Mouse (Mus musculus): Measurements from ENCODE around the gene Smg1. TPM values are rescaled to one million over a fixed set of nuclear protein-coding genes. Genes with fewer than 3 reads are reported as not detected.

Smg1 gene
- polyA plus RNA-seq, 1 experiment from 2014 or later: 30.3 TPM

DNA sequence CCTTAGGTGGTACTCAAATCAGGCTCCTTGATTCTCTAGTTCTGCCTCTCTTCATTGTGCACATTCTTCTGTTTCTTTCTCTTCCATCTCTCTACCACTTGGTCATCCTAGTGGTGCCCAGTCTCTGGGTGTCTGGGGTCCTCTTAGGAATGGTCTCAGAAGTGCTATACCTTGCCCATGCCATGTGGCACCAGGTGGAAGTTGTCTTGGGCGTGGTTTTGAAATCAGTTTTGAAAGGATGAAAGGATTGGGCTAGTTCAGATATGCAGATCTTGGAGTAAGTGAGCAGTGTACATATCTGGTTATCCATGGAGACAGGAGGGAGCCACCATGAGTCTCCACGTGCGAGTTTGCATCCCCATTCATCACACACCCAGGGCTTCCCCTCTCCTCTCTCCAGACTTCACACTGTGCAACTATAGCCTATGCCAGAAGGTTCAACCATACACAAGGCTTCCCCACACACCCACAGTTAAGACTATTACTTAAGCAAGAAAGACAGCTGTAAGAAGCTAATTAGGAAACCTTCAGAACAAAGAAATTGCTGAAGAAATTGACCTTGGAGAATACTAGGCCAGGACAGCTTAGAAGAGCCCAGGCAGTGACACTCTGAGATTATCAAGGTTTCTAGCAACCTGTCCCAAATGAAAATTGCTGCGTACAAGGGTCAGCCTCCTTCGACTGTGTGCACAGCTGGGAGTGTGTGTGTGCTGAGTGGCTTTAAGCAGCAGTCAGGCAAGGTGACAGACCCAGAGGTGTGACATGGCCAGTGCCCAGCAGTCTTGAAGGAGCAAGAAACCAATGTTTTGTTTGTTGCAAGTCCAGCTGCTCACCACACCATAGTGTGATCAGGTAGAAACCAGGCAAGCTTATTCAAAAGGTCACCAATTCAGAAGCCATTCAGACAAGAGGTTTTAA is 139.7 kb downstream of the Smg1 start:
- H3K36me3 ChIP-seq (ENCODE audit: control insufficient read depth, insufficient read depth, low read length): peaks cover 23% of the 10 kb centered on the region
- H3K27ac ChIP-seq (ENCODE audit: low read depth, low read length): 0 out of 2 replicates have a peak overlapping the region, but pooled peaks have one; percentile 6

GRCm38 (mm10) chr7:118102678-118103461 is 140.6 kb downstream of the Smg1 start:
- DNase-seq (ENCODE audit: low spot score) (peak; percentile 21), ATAC-seq (ENCODE audit: low FRiP score) (peak; percentile 48)
- Histone ChIP-seq H3K27ac (ENCODE audit: low read depth, low read length) (no peak overlapping the region), H3K4me1 (replicated peaks; ENCODE audit: control insufficient read depth, insufficient read depth, low read length) (no peaks in the 10 kb centered on the region), H3K36me3 (ENCODE audit: control insufficient read depth, insufficient read depth, low read length) (peaks cover 15% of the 10 kb centered on the region; the same call in 1 of the 2 replicates), H3K27me3 (ENCODE audit: control insufficient read depth, insufficient read depth, low read length) (no peaks in the 10 kb centered on the region), H3K4me2 (replicated peaks; ENCODE audit: low read depth, low read length) (no peak overlapping the region), H3K9ac (ENCODE audit: low read depth, low read length) (no peak overlapping the region), H3K4me3 (ENCODE audit: low read depth, low read length) (no peak overlapping the region), H3K9me3 (ENCODE audit: control insufficient read depth, low read length) (no peaks in the 10 kb centered on the region)
- 37% methylated on average over 4 of the region's 4 CpGs for WGBS

More for the DNA sequence above, 139.7 kb downstream of the Smg1 start:
- no peak overlapping the region for H3K4me3 ChIP-seq (ENCODE audit: low read depth, low read length)
- H3K9me3 ChIP-seq (ENCODE audit: control insufficient read depth, low read length): no peaks in the 10 kb centered on the region
- DNase-seq (ENCODE audit: low spot score): peak; percentile 20
- WGBS: 48% methylated on average over 5 of the region's 5 CpGs
- peak; percentile 31 for ATAC-seq (ENCODE audit: low FRiP score)
- H3K4me1 ChIP-seq (replicated peaks; ENCODE audit: control insufficient read depth, insufficient read depth, low read length): no peaks in the 10 kb centered on the region
- H3K27me3 ChIP-seq (ENCODE audit: control insufficient read depth, insufficient read depth, low read length): no peaks in the 10 kb centered on the region
- H3K4me2 ChIP-seq (replicated peaks; ENCODE audit: low read depth, low read length): no peak overlapping the region
- H3K9ac ChIP-seq (ENCODE audit: low read depth, low read length): no peak overlapping the region

DNA sequence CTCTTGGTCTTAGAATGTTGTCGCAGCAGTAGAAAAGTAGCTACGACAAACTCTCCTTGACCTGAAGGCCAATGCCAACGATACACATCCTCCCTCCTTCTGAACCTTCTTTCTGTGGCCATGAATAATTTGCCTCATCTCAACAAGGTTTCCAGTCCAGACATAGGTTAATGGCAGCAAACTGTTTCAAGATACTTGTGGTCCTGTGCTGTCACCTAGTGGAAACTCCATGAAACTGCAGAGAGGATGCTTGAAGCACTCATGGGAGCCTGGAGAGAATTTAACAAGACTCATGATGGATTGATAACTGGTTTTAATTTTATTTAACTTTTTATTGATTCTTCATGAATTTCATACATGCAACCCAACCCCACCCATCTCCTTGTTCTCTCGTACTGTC is 141.2 kb downstream of the Smg1 start:
- peak; percentile 72 for DNase-seq (ENCODE audit: low spot score)
- WGBS: 54% methylated on average over 4 of the region's 4 CpGs
- Histone ChIP-seq H3K9me3 (ENCODE audit: control insufficient read depth, low read length) (no peaks in the 10 kb centered on the region), H3K4me2 (replicated peaks; ENCODE audit: low read depth, low read length) (no peak overlapping the region), H3K36me3 (ENCODE audit: control insufficient read depth, insufficient read depth, low read length) (peaks cover 10% of the 10 kb centered on the region; the same call in 1 of the 2 replicates), H3K9ac (ENCODE audit: low read depth, low read length) (no peak overlapping the region), H3K4me1 (replicated peaks; ENCODE audit: control insufficient read depth, insufficient read depth, low read length) (no peaks in the 10 kb centered on the region), H3K27me3 (ENCODE audit: control insufficient read depth, insufficient read depth, low read length) (no peaks in the 10 kb centered on the region), H3K4me3 (ENCODE audit: low read depth, low read length) (no peak overlapping the region), H3K27ac (ENCODE audit: low read depth, low read length) (no peak overlapping the region)
- ATAC-seq (ENCODE audit: low FRiP score): peak; percentile 13; the same call in 1 of the 2 replicates

DNA sequence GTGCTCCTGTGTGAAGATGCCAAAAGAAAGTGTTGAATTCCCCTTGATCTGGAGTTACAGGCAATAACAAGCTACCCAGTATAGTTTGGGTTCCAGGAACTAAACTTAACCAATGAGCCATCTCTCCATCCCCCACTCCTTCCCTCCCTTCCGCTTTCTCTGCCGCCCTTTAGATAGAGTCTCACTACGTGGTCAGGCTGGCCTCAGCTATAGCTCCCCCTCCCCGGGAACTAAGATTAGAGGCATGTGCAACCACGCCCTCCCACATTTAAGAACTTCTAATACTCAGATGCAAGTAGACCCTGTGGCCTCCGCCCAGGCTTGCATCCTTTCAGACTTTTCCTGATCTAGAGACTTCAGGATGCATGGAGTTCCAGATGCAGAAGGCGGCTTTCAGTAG is 145.9 kb downstream of the Smg1 start:
- H3K27ac ChIP-seq (ENCODE audit: low read depth, low read length): no peak overlapping the region
- no peaks in the 10 kb centered on the region for H3K4me1 ChIP-seq (replicated peaks; ENCODE audit: control insufficient read depth, insufficient read depth, low read length)
- H3K9ac ChIP-seq (ENCODE audit: low read depth, low read length): no peak overlapping the region
- 73% methylated on average over 7 of the region's 7 CpGs for WGBS
- DNase-seq (ENCODE audit: low spot score): no peak
- no peak overlapping the region for H3K4me2 ChIP-seq (replicated peaks; ENCODE audit: low read depth, low read length)
- no peak for ATAC-seq (ENCODE audit: low FRiP score)
- no peaks in the 10 kb centered on the region for H3K9me3 ChIP-seq (ENCODE audit: control insufficient read depth, low read length)
- no peaks in the 10 kb centered on the region for H3K36me3 ChIP-seq (ENCODE audit: control insufficient read depth, insufficient read depth, low read length)
- H3K27me3 ChIP-seq (ENCODE audit: control insufficient read depth, insufficient read depth, low read length): no peaks in the 10 kb centered on the region
- H3K4me3 ChIP-seq (ENCODE audit: low read depth, low read length): no peak overlapping the region

Other genes with a start within 250 kb of the Smg1 start
- gene Rps15a, start 127.5 kb downstream of the Smg1 start, polyA plus RNA-seq (2014; fragmentation: Nextera tagmentation; extraction: Ambion mirVana): 611 and 623 TPM in 2 replicates
- 435 and 453 TPM in 2 replicates for gene Arl6ip1, start 114.0 kb downstream of the Smg1 start, polyA plus RNA-seq (2014; fragmentation: Nextera tagmentation; extraction: Ambion mirVana)
- 3.1 and 4.1 TPM in 2 replicates for gene Syt17, start 204.6 kb upstream of the Smg1 start, polyA plus RNA-seq (2014; fragmentation: Nextera tagmentation; extraction: Ambion mirVana)
- gene Itpripl2, start 248.3 kb upstream of the Smg1 start, polyA plus RNA-seq (2014; fragmentation: Nextera tagmentation; extraction: Ambion mirVana): 0.92 and 1.4 TPM in 2 replicates